Mouse (Mus musculus): Measurements from ENCODE around the gene Ift81.

DNA sequence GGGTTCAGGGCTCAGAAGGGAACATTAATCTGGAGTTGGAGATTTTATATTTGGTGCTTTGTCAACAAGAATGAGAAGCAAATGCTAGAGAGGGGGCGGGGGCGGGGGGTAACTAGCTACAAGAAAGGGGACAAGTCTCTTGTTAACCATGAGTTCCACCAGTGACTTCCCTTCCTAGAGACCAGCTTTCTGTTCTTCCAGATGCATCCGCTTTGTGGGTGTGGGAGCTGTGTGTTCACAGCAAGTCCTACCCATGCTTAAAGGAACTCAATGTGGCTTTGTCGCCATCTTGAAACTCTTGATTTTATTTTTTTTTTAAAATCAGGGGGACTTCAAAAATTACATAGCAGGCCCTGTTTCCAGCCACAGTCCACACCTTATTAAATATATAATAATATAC lies 25.2 kb upstream of the Ift81 start:
- no peak for TF ChIP-seq POLR2A (IDR thresholded peaks at IDR 0.05; ENCODE audit: borderline replicate concordance, low read depth, low read length)
- no peak for TF ChIP-seq CTCF (IDR thresholded peaks at IDR 0.05; ENCODE audit: low read depth, low read length)
